Mouse (Mus musculus) B cell, adult 2 months (primary cell): ENCODE data around the gene Gm8677.
"Not testable (repeated sequence)": the region's sequence is repeated elsewhere in the genome, so short reads cannot be mapped to it uniquely, and the experiment has no call there.

Source experiments
- DNase-seq, 2 experiments: peaks; one replicate each; pipeline ENCODE4 v3.0.0; 2022

Gene Gm8677

GRCm38 (mm10) chr7:22534787-22535186 lies at the start of gene Gm8677:
TSS of gene Gm8677 (minus strand) at chr7:22534887.
- not testable (repeated sequence) for DNase-seq

- not testable (repeated sequence) for DNase-seq
Measured at GRCm38 (mm10) chr7:22565243-22565642, 30.6 kb upstream of the Gm8677 start, which contains the start of gene Gm4201. TSS of gene Gm4201 (minus strand) at chr7:22565343.

- DNase-seq, result not testable (repeated sequence)
Measured at GRCm38 (mm10) chr7:22522667-22523066, 12.0 kb downstream of the Gm8677 start, which contains the start of gene Vmn1r152. TSS of gene Vmn1r152 (plus strand) at chr7:22522967.

GRCm38 (mm10) chr7:22499578-22499977 lies 35.1 kb downstream of the Gm8677 start, which contains the start of gene Vmn1r151:
TSS of gene Vmn1r151 (minus strand) at chr7:22499678.
- not testable (repeated sequence) for DNase-seq
